Mouse (Mus musculus): ENCODE results near the gene Iqcf6.

DNA sequence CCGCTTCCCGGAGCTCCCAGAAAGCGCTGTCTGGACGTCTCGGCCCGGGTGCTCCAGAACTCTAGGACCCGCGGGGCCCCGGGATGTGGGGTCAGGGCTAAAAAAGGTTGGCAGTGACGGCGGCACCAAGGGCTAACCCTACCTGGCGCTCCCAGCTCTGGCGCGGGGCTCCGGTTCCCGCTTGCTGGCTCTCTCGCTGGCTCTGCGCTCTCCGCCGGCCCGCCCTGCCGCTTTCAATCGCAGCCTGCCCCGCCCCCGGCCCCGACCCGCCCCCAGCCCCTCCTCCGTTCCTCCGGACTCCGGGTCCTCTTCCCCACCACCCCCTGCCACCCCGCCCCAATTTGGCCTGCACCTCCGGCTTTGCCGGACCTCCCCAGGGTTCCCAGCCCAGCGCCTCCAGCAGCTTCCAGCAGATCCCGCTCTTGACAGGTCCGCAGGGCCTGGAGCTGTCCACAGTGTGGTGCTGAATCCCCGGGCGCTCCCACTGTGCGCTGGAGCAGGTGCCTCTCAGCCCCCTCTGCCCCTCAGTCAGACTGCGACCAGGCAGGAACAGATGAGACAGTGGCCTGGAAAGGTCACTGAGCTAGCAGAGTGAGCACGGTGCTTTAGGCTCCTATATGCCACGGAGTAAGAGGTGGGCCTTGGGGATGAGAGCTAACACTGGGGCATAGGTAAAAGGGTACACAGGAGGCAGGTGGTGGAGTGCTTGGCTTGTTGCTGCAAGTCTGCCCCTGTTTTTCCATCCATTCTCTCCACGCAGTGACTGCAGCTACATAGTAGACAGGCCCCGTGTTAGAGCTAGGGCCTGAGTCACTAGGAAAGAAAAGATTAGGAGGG lies 29.7 kb downstream of the Iqcf6 start, which contains the start of gene Grm2:
- no peak for TF ChIP-seq POLR2A (IDR thresholded peaks at IDR 0.05; ENCODE audit: control insufficient read depth, low read depth, low read length)
- TF ChIP-seq CTCF (IDR thresholded peaks at IDR 0.05; ENCODE audit: control insufficient read depth, insufficient read depth, insufficient replicate concordance, low read depth, low read length) = no peak
